Mouse (Mus musculus): ENCODE data around the gene Fate1.

GRCm38 (mm10) chrX:71968216-71968615 lies 4.6 kb upstream of the Fate1 start:
- TF ChIP-seq CTCF (IDR thresholded peaks at IDR 0.05; ENCODE audit: borderline replicate concordance, extremely low read depth, insufficient read depth, insufficient read length) (no peak), POLR2A (IDR thresholded peaks at IDR 0.05; ENCODE audit: borderline replicate concordance, extremely low read depth, insufficient read depth, insufficient read length, poor library complexity, severe bottlenecking) (no peak)
